Mouse (Mus musculus) spleen, adult 2 months (tissue): ENCODE data around the gene Havcr2. TPM values are rescaled to one million over a fixed set of nuclear protein-coding genes. Genes with fewer than 3 reads are reported as not detected.
"Not testable (repeated sequence)": the region's sequence is repeated elsewhere in the genome, so short reads cannot be mapped to it uniquely, and the experiment has no call there.

ENCODE experiments used
- DNase-seq, 2 experiments: peaks; one replicate each; pipeline versions ENCODE4 v3.0.0 to v3.0.0-alpha.2; 2012 to 2021; ENCODE audit warnings: low spot score in 2 of 2, low read depth in 1 of 2
- H3K27ac ChIP-seq: fragments of 200-500 bp; 2 replicates; pipeline ENCODE4 v1.5.1; 2012; ENCODE audit warnings: low read length, inconsistent platforms; ENCODE audit not compliant: insufficient read depth
- H3K27me3 ChIP-seq: fragments of 200-500 bp; 2 replicates; pipeline ENCODE4 v1.6.1; 2012; ENCODE audit warnings: mild to moderate bottlenecking, moderate library complexity, low read length, inconsistent platforms; ENCODE audit not compliant: control insufficient read depth, insufficient read depth
- H3K36me3 ChIP-seq: fragments of 200-500 bp; 2 replicates; pipeline ENCODE4 v1.6.1; 2012; ENCODE audit warnings: mild to moderate bottlenecking, low read length, inconsistent platforms; ENCODE audit not compliant: control insufficient read depth, insufficient read depth
- H3K4me1 ChIP-seq: fragments of 200-500 bp; 2 replicates; pipeline ENCODE4 v1.6.1; 2011; ENCODE audit warnings: inconsistent platforms; ENCODE audit not compliant: control insufficient read depth, insufficient read depth, insufficient read length
- H3K4me3 ChIP-seq: fragments of 200-500 bp; 2 replicates; pipeline ENCODE4 v1.5.1; 2011; ENCODE audit warnings: mild to moderate bottlenecking, inconsistent platforms; ENCODE audit not compliant: insufficient read depth, insufficient read length; ENCODE audit errors: extremely low read depth
- CTCF ChIP-seq: fragments of 200-500 bp; IDR thresholded peaks from 2 replicates; pipeline ENCODE4 v1.5.1; 2011; ENCODE audit warnings: mild to moderate bottlenecking, inconsistent platforms; ENCODE audit not compliant: insufficient read depth, insufficient read length, insufficient replicate concordance; ENCODE audit errors: extremely low read depth
- POLR2A ChIP-seq: fragments of 200-500 bp; IDR thresholded peaks from 2 replicates; pipeline ENCODE4 v1.6.1; 2011; ENCODE audit warnings: low read depth, low read length, inconsistent platforms
- WGBS: fragments of 180-500 bp; shearing (Covaris S2); methylation state at CpG from one replicate; pipeline ENCODE4 v1.1.7; 2018; 5-methylcytosine and 5-hydroxymethylcytosine counted together
- polyA plus RNA-seq: library from polyadenylated mRNA; depleted of rRNA; stranded (reverse); fragments of >200 nt; gene quantifications from 2 replicates; pipeline ENCODE4 v1.2.3, GENCODE M21; 2012; rRNA removed

The Havcr2 gene
- 2.5 and 3.2 TPM in 2 replicates for polyA plus RNA-seq

- DNase-seq: no peak
- 41% methylated on average over 6 of the region's 6 CpGs for WGBS
Measured at GRCm38 (mm10) chr11:46454453-46455045, at the start of gene Havcr2. TSS of gene Havcr2 (plus strand) at chr11:46454935.

GRCm38 (mm10) chr11:46404986-46405385 lies 49.7 kb upstream of the Havcr2 start:
- DNase-seq: no peak
- H3K4me3 ChIP-seq: no peak overlapping the region
- no peaks in the 10 kb centered on the region for H3K36me3 ChIP-seq
- H3K27me3 ChIP-seq: no peaks in the 10 kb centered on the region
- TF ChIP-seq CTCF: no peak
- no peak for TF ChIP-seq POLR2A
- WGBS: 83% methylated on average over 16 of the region's 16 CpGs
- peaks cover 2% of the 10 kb centered on the region; the same call in 1 of the 2 replicates for H3K4me1 ChIP-seq
- H3K27ac ChIP-seq: peak overlapping the region; percentile 37; the same call in 1 of the 2 replicates

More at GRCm38 (mm10) chr11:46454453-46455045, at the start of gene Havcr2:
- Histone ChIP-seq H3K27me3 (no peaks in the 10 kb centered on the region), H3K27ac (no peak within 1 kb of the TSS), H3K4me3 (no peak within 1 kb of the TSS), H3K36me3 (no peaks in the 10 kb centered on the region), H3K4me1 (peaks cover 7% of the 10 kb centered on the region; the same call in 1 of the 2 replicates)
- TF ChIP-seq POLR2A (no peak), CTCF (no peak)

DNA sequence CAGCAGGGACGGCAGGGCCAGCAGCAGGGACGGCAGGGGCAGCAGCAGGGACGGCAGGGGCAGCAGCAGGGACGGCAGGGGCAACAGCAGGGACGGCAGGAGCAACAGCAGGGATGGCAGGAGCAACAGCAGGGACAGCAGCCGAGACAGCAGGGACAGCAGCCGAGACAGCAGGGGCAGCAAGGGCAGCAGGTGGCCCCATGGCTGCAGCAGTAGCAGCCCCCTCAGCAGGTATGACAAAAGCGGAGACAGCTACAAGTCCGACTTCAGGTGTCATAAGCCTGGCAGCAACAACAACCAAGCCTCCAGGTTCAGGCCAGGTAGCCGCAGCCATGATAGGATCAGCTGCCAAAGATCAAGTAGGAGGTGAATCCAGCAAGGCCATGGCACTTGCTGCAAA lies 48.0 kb upstream of the Havcr2 start:
- Histone ChIP-seq H3K27me3 (no peaks in the 10 kb centered on the region), H3K36me3 (no peaks in the 10 kb centered on the region), H3K4me1 (peaks cover 9% of the 10 kb centered on the region; the same call in 1 of the 2 replicates), H3K4me3 (no peak overlapping the region), H3K27ac (no peak overlapping the region)
- WGBS: 85% methylated on average over 10 of the region's 10 CpGs
- DNase-seq: no peak
- TF ChIP-seq CTCF (no peak), POLR2A (no peak)

- DNase-seq: no peak
- Histone ChIP-seq H3K4me1 (peaks cover 9% of the 10 kb centered on the region; the same call in 1 of the 2 replicates), H3K36me3 (no peaks in the 10 kb centered on the region), H3K4me3 (no peak overlapping the region), H3K27ac (no peak overlapping the region), H3K27me3 (no peaks in the 10 kb centered on the region)
- TF ChIP-seq POLR2A (no peak), CTCF (no peak)
- WGBS: 92% methylated on average over 2 of the region's 2 CpGs
Measured at GRCm38 (mm10) chr11:46410018-46410563, 44.6 kb upstream of the Havcr2 start.

GRCm38 (mm10) chr11:46418438-46418837 lies 36.3 kb upstream of the Havcr2 start:
- TF ChIP-seq POLR2A (no peak), CTCF (no peak)
- H3K27ac ChIP-seq: no peak overlapping the region
- 88% methylated on average over 1 of the region's 1 CpGs for whole genome bisulfite sequencing
- DNase-seq: no peak
- no peaks in the 10 kb centered on the region for H3K36me3 ChIP-seq
- H3K4me1 ChIP-seq: no peaks in the 10 kb centered on the region; the same call in 1 of the 2 replicates
- no peaks in the 10 kb centered on the region for H3K27me3 ChIP-seq
- no peak overlapping the region for H3K4me3 ChIP-seq

DNA sequence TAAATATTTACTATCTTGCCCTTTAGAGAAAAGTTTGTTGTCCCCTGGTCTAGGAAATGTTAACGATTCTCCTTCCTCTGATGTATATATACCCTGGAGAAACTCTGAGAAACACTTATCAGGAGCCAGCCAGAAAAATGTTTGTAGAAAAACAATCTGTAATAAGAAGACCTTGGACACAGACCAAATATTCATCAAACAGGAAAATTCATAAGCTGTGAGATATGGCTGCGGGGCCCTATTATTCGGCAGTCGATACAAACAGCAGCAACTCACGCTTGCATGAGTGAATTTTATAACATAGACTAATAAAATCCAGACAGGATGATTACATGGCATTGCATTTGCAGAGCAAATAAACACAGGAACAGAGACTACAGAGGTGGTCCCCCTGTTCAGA lies 35.9 kb upstream of the Havcr2 start:
- H3K4me3 ChIP-seq: no peak overlapping the region
- no peak for DNase-seq
- H3K4me1 ChIP-seq: no peaks in the 10 kb centered on the region; the same call in 1 of the 2 replicates
- WGBS: 87% methylated on average over 5 of the region's 5 CpGs
- no peaks in the 10 kb centered on the region for H3K36me3 ChIP-seq
- H3K27me3 ChIP-seq: no peaks in the 10 kb centered on the region
- TF ChIP-seq POLR2A (no peak), CTCF (no peak)
- no peak overlapping the region for H3K27ac ChIP-seq

- no peaks in the 10 kb centered on the region for H3K36me3 ChIP-seq
- H3K4me3 ChIP-seq: no peak overlapping the region
- no peaks in the 10 kb centered on the region for H3K27me3 ChIP-seq
- 40% methylated on average over 8 of the region's 8 CpGs for WGBS
- TF ChIP-seq CTCF: no peak
- peak in 1 of 2 experiments; percentile 32 for DNase-seq
- H3K27ac ChIP-seq: no peak overlapping the region
- no peaks in the 10 kb centered on the region; the same call in 1 of the 2 replicates for H3K4me1 ChIP-seq
Measured at GRCm38 (mm10) chr11:46421086-46421888, 33.4 kb upstream of the Havcr2 start.

GRCm38 (mm10) chr11:46428131-46428530 lies 26.6 kb upstream of the Havcr2 start:
- 82% methylated on average over 4 of the region's 4 CpGs for WGBS

More at GRCm38 (mm10) chr11:46428131-46428530, 26.6 kb upstream of the Havcr2 start:
- H3K4me1 ChIP-seq, H3K27ac ChIP-seq, H3K27me3 ChIP-seq, H3K4me3 ChIP-seq, H3K36me3 ChIP-seq, DNase-seq: not testable (repeated sequence)
